Mouse (Mus musculus): Measurements from ENCODE around the gene Coro6. TPM values are rescaled to one million over a fixed set of nuclear protein-coding genes. Genes with fewer than 3 reads are reported as not detected.

The Coro6 gene
- total RNA-seq, 1 experiment from 2014 or later, result not detected

- ATAC-seq (replicated peaks; ENCODE audit: low read depth, poor library complexity, severe bottlenecking), result no peak
These were observed 862 bp downstream of the Coro6 start for GRCm38 (mm10) chr11:77463101-77463445.

DNA sequence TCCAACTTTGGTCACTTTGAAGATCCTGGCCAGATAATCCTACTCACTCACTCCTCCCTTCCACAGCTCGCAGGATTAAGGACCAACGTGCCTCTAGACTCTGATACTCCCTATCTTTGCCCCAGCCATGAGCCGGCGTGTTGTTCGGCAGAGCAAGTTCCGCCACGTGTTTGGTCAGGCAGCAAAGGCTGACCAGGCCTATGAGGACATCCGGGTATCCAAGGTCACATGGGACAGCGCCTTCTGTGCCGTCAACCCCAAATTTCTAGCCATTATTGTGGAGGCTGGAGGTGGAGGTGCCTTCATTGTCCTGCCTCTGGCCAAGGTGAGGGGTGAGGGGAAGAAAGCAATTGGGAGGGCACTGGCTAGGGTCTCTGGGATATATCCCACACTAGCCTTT is 1.6 kb downstream of the Coro6 start:
- ATAC-seq (replicated peaks; ENCODE audit: low read depth, poor library complexity, severe bottlenecking), result no peak

DNA sequence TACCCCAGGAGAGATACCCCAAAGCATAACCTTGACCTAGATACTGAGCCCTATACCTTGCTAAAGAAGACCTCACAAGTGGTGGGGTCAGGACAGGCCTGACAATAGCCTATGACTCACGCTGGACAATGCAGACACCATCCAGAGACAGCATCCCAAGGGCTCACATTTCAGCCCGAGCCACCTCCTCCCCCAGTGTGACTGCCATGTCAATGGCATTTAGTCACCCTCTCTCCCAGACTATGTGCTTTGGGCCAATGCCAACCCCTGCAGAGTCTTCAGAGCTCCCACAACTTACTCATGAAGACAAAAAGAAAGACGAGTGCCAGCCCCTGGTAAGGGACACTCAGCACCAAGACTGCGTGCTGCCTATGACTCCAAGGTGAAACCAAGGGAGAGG is 2.5 kb downstream of the Coro6 start:
- no peak for ATAC-seq (replicated peaks; ENCODE audit: low read depth, poor library complexity, severe bottlenecking)

GRCm38 (mm10) chr11:77465111-77465510 is 2.9 kb downstream of the Coro6 start:
- no peak for ATAC-seq (replicated peaks; ENCODE audit: low read depth, poor library complexity, severe bottlenecking)

- ATAC-seq (replicated peaks; ENCODE audit: low read depth, poor library complexity, severe bottlenecking), result no peak
These were observed 4.3 kb downstream of the Coro6 start for GRCm38 (mm10) chr11:77466544-77466943.

GRCm38 (mm10) chr11:77467157-77467556 is 4.9 kb downstream of the Coro6 start:
- ATAC-seq (replicated peaks; ENCODE audit: low read depth, poor library complexity, severe bottlenecking), result peak; percentile 76

- ATAC-seq (replicated peaks; ENCODE audit: low read depth, poor library complexity, severe bottlenecking), result peak; percentile 67
These were observed 5.6 kb downstream of the Coro6 start for GRCm38 (mm10) chr11:77467784-77468183.

DNA sequence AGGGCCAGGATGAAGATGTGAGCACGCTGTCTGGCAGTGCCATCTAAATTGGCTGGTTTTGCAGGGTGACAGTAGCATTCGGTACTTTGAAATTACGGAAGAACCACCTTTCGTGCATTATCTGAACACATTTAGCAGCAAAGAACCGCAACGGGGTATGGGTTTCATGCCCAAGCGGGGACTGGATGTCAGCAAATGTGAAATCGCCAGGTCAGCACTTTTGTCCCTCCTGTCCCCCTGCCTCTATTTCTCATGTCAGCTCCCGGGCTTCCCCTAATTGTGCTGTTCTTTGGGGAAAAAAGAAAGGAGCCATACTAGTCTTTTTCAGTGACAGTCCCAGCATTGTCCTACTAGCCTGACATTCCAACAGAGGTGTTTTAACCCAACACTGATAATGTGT is 6.2 kb downstream of the Coro6 start:
- no peak for ATAC-seq (replicated peaks; ENCODE audit: low read depth, poor library complexity, severe bottlenecking)

DNA sequence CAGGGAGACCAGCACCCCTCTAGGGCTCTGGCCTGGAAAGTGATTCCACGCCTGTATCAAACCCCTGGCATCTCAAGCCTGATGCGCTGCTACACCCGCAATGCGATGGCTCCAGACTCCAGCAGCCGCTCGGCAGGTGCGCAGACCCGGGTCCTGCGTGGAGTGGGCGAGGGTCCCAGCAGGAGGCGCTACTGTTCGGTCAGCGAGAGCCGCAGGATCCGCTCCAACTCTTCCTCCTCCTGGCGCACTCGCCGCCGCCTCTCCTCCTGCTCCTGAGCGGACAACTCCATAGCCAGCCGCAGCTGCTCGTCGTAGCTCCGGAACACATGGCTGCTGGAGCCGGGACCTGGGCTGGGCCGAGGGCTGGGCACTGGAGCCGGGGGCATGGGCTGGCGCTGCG is 9.2 kb downstream of the Coro6 start:
- no peak for ATAC-seq (replicated peaks; ENCODE audit: low read depth, poor library complexity, severe bottlenecking)

- ATAC-seq (replicated peaks; ENCODE audit: low read depth, poor library complexity, severe bottlenecking), result no peak
These were observed 10.6 kb downstream of the Coro6 start for GRCm38 (mm10) chr11:77472775-77473174.

DNA sequence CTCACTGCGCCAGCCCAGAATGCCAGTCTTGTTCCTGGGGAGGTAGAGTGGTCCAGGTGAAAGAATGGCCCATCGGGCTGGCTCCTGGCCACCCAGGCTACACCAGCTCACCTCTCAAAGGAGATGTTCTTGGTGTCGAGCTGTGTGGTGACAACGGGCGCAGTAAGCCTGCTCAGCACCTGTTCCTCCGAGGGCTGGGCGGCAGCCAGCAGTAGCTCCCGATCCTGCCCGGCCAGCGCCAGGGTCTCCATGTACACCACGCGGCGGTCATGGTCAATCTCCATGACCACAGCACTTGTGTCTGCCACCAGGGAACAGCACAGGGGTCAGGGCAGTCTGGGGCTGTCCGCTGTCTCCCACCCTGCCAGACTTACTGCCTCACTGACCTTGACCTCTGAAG is 14.0 kb downstream of the Coro6 start:
- no peak for ATAC-seq (replicated peaks; ENCODE audit: low read depth, poor library complexity, severe bottlenecking)

DNA sequence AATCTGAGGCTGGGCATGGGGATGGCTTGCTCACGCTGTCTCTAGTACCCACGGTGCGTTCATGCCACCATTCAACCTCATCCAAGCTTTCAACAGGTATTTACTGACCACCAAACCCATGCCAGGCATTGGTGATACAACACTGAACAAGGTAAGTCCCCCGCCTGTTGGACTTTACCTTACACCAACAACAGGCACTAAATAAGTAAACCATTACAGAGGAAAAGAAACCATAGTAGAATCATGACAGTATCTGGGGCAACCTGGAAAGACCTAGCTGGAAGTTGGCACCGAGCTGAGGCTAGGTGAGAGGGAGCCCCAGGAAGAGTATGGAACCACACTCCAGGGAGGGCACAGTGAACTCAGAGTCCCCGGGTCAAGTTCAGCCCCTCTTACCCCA is 14.7 kb downstream of the Coro6 start:
- no peak for ATAC-seq (replicated peaks; ENCODE audit: low read depth, poor library complexity, severe bottlenecking)

DNA sequence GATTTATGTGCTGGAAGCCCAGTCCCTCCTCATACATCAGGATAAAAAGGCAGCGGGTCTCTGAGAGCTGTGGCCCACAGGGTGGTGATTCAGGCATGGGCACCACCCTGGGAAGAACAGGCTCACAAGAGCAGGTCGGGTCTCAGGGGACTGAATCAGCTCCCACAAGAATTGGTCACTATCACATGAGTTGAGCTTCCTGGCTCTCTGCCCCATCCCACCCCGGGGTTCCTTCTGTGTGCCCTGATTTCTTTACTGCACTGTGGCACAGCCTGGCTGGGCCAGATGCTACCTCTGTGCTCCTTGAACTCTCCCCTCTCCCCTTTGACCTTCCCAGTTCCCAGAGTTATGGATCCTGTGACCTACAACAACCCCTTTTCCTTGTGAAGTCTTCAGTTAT is 20.8 kb downstream of the Coro6 start:
- no peak for ATAC-seq (replicated peaks; ENCODE audit: low read depth, poor library complexity, severe bottlenecking)

- peak; percentile 67 for ATAC-seq (replicated peaks; ENCODE audit: low read depth, poor library complexity, severe bottlenecking)
These were observed 21.5 kb downstream of the Coro6 start for GRCm38 (mm10) chr11:77483510-77484255.

DNA sequence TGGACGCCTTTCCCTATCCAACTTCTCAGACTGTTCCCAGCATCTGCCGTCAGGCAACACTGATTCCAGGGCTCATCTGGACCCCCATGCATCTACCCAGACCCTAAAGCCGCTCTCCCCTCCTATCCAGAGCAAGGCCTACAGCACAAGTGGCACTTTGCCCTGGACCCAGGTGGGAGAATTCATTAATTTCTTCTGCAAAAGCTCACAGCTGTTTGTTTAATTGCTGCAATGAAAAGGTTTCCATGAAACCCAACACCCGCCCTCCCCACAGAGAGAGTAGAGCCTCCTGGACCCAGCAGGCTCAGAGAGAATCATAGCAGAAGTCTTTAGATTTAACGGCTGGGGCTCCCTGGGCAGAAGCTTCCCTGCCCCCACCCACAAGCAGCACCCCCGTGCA is 23.0 kb downstream of the Coro6 start:
- no peak for ATAC-seq (replicated peaks; ENCODE audit: low read depth, poor library complexity, severe bottlenecking)

DNA sequence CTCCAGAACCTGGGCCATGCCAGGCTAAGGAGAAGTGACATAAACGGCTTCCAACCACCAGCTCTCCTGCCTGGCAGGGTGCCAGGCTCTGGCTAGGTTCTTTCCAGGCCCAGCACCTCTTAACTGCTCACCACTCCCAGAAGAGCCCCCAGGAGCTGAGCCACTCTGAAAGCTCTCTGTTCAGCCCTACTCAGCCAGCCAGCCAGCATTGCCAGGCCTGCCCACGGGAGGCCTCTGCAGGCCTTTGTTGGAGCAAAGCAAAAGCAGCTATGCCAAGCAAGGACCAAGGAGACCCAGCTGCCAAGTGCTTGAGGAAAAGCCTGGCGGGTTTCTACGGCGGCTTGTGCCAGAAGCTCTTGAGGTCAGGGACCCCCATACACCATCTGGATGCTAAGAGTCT is 24.6 kb downstream of the Coro6 start:
- no peak for ATAC-seq (replicated peaks; ENCODE audit: low read depth, poor library complexity, severe bottlenecking)

DNA sequence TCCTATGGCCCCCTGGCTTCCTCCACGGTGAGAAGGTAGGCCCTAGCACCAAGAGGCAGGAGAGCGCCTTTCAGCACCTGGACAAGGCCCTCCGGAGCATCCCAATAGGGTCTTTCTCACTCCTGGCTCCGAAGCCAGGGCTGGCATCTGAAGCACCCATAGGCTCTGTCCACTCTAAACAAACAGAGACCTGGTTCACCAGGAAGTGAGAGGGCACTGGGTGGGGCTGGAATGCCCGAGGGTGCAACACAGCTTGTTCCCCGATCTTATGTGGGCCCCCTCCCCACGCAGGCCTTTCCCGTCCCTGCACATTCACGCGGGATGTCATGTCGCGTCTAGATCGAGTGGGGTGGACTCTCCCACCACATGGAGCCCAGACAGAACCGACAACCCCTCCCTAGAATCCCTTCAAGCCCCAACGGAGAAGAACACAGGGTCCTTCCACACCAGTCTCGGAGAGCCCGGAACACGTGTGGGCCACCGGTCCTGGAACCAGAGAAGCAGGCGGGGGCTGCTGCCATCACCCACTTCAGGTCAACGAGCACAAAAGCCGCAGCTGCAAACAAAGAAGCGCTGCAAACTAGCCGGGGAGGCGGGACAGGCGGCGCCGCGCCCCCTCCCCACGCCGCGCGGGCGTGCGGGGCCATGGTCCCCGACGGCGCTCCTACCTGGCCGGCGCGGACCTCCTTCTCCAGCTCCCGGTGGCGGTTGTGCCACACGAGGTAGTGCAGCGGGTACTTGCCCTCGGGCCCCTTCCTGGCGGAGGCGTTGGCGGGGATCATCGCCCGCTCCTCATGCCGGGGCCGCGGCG is 26.8 kb downstream of the Coro6 start:
- no peak for ATAC-seq (replicated peaks; ENCODE audit: low read depth, poor library complexity, severe bottlenecking)

- ATAC-seq (replicated peaks; ENCODE audit: low read depth, poor library complexity, severe bottlenecking), result no peak
These were observed 27.5 kb downstream of the Coro6 start, which contains the start of gene Ankrd13b for GRCm38 (mm10) chr11:77489591-77490235. Gene Ankrd13b, minus strand, starts transcription at chr11:77489678.

DNA sequence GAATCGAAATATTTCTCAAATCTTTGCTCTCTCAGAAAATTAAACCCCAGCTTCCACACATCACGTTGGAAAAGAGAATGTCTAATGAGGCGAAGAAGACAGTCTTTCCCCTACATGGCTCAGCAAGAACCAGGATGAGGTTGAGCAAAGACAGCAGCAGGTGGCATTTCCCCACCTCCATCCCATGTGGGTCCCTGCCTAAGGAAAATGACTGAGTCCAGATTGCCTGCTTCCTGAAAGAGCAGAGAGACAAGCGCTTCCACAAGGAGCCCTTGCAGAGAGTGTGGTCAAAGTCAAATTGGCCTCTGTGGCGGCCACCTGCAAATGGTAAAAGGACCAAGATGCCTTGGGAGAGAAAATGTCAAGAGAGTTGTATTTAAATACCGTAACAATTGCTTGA is 28.2 kb downstream of the Coro6 start:
- ATAC-seq (replicated peaks; ENCODE audit: low read depth, poor library complexity, severe bottlenecking), result no peak

DNA sequence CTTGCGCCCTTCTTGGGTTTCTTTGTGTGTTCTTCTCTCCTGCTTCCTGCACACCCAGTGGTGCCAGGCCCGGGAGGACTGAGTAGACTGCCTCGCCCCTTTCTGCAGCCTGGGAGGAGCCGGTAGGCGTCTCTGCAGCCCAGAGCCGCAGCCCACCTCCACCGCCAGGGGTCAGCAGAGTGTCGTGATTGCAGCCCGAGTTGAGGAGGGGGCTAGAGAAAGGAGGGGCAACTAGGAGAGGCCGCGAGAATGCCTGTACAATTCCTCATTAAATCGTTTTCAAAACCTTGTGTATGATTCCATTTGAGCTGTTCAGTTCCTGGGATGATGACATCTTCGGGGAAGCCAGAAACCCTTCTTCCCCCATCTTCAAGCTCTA is 28.9 kb downstream of the Coro6 start:
- peak; percentile 74 for ATAC-seq (replicated peaks; ENCODE audit: low read depth, poor library complexity, severe bottlenecking)

Measured in common myeloid progenitor, adult 5-6 weeks (primary cell).